Mouse (Mus musculus) lung, adult 2 months (tissue): ENCODE results near the gene Stk11.

ENCODE experiments used
- CTCF ChIP-seq: fragments of 200-500 bp; IDR thresholded peaks from 2 replicates; pipeline ENCODE4 v1.5.1; 2011; ENCODE audit warnings: mild to moderate bottlenecking, low read length, control low read depth; ENCODE audit not compliant: insufficient read depth
- POLR2A ChIP-seq: fragments of 200-500 bp; IDR thresholded peaks from 2 replicates; pipeline ENCODE4 v1.6.1; 2011; ENCODE audit warnings: low read depth, mild to moderate bottlenecking, control low read depth, low read length, borderline replicate concordance; ENCODE audit errors: extremely low read depth

GRCm38 (mm10) chr10:80129846-80130245, 14.2 kb downstream of the Stk11 start:
- no peak for TF ChIP-seq CTCF
- TF ChIP-seq POLR2A, result no peak
